Mouse (Mus musculus): ENCODE data around the gene Ccdc58. TPM values are rescaled to one million over a fixed set of nuclear protein-coding genes. Genes with fewer than 3 reads are reported as not detected.

Ccdc58 gene
- polyA plus RNA-seq, 2 experiments: 44.0 to 52.5 TPM

DNA sequence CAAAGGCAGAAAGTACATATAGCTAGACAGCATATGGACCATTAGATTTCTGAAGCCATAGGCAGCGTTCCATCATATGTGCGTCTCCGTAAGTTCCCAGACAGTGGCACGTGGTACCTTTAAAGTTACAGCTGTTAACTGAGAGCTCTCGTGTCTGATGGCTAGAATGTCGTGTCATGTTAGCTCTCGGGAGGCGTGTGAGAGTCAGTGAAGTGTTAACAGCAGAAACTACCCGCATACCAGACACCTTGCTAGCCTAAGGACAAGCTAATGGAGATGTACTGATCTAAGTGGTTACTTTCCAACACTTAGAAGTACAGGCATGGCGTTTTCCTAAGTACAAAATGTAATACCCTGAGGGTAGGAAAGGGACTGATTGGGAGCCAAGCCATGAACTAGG, 28.4 kb upstream of the Ccdc58 start:
- DNase-seq (ENCODE audit: low read depth in 3 of 3, low spot score in 3 of 3) (no peak), ATAC-seq (ENCODE audit: insufficient read depth) (no peak)
- Histone ChIP-seq H3K27ac (no peak overlapping the region), H3K4me2 (ENCODE audit: low read depth) (no peak overlapping the region), H3K36me3 (replicated peaks; ENCODE audit: control insufficient read depth, insufficient read depth, low read depth) (peaks cover 18% of the 10 kb centered on the region), H3K9ac (replicated peaks) (no peak overlapping the region), H3K4me3 (ENCODE audit: insufficient read depth in 1 of 2, low read depth in 2 of 2, low read length in 2 of 2) (no peak overlapping the region), H3K4me1 (replicated peaks; ENCODE audit: control insufficient read depth in 2 of 2, insufficient read depth in 2 of 2, low read length in 1 of 2) (peaks cover 6 to 16% of the 10 kb centered on the region in 2 experiments), H3K9me3 (ENCODE audit: control insufficient read depth, low read length) (no peaks in the 10 kb centered on the region), H3K27me3 (ENCODE audit: control insufficient read depth, insufficient read depth, low read length) (no peaks in the 10 kb centered on the region)
- TF ChIP-seq CTCF (IDR thresholded peaks at IDR 0.05; ENCODE audit: low read depth) (no peak), EP300 (IDR thresholded peaks at IDR 0.05; ENCODE audit: low read depth) (no peak)
- 79% methylated on average over 10 of the region's 10 CpGs for WGBS (ENCODE audit: insufficient replicate concordance)

DNA sequence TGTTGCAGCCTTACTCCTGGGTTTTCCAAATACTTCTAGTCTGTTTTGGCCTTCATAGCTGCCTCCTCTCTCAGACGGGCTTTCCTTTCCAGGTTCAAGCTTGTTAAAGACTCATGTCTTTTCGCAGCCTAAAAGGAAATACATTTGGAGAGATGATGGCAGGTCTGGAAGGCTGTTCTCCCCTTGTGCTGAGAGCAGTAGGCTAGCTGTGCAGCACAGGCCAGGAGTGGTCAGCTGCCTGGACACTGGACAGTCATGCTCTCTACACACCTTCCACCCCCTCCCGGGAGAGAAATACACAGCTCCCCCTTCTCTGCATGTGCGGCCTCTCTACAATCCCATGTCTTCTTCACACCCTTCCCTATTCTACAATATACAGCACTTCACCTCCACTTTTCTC, 27.5 kb upstream of the Ccdc58 start:
- H3K9me3 ChIP-seq (ENCODE audit: control insufficient read depth, low read length): no peaks in the 10 kb centered on the region
- no peak overlapping the region for H3K27ac ChIP-seq
- H3K4me3 ChIP-seq (ENCODE audit: insufficient read depth in 1 of 2, low read depth in 2 of 2, low read length in 2 of 2): no peak overlapping the region
- peaks cover 20% of the 10 kb centered on the region for H3K36me3 ChIP-seq (replicated peaks; ENCODE audit: control insufficient read depth, insufficient read depth, low read depth)
- no peaks in the 10 kb centered on the region for H3K27me3 ChIP-seq (ENCODE audit: control insufficient read depth, insufficient read depth, low read length)
- ATAC-seq (ENCODE audit: insufficient read depth) (no peak), DNase-seq (ENCODE audit: low read depth in 3 of 3, low spot score in 3 of 3) (no peak)
- TF ChIP-seq EP300 (IDR thresholded peaks at IDR 0.05; ENCODE audit: low read depth) (no peak), CTCF (IDR thresholded peaks at IDR 0.05; ENCODE audit: low read depth) (no peak)
- H3K9ac ChIP-seq (replicated peaks): no peak overlapping the region
- peaks cover 6 to 16% of the 10 kb centered on the region in 2 experiments for H3K4me1 ChIP-seq (replicated peaks; ENCODE audit: control insufficient read depth in 2 of 2, insufficient read depth in 2 of 2, low read length in 1 of 2)
- 79% methylated on average over 4 of the region's 4 CpGs for WGBS (ENCODE audit: insufficient replicate concordance)
- H3K4me2 ChIP-seq (ENCODE audit: low read depth): no peak overlapping the region

DNA sequence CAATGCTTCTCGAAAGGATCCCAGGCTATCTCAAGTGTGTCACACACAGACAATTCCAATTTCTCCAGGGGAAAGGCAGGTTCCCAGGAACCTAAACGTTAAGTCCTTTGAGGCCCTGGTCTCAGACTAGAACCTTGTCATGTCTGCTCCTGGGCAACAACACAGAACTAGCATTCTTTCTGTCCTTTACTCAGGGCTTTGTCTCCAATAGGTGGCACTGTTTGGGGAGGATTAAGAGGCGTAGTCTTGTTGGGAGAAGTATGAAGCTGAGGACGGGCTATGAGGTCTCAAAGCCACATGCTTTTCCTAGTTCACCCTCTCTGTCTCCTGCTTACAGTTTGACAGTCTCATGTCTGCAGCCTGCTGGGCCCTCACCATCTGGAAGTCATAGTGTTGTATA, 23.9 kb upstream of the Ccdc58 start:
- no peak overlapping the region for H3K27ac ChIP-seq
- H3K4me3 ChIP-seq (ENCODE audit: insufficient read depth in 1 of 2, low read depth in 2 of 2, low read length in 2 of 2): no peak overlapping the region
- TF ChIP-seq CTCF (IDR thresholded peaks at IDR 0.05; ENCODE audit: low read depth): peak; percentile 25; the same call in 1 of the 2 replicates
- no peak for TF ChIP-seq EP300 (IDR thresholded peaks at IDR 0.05; ENCODE audit: low read depth)
- ATAC-seq (ENCODE audit: insufficient read depth) (no peak), DNase-seq (ENCODE audit: low read depth in 3 of 3, low spot score in 3 of 3) (no peak)
- no peak overlapping the region for H3K9ac ChIP-seq (replicated peaks)
- H3K27me3 ChIP-seq (ENCODE audit: control insufficient read depth, insufficient read depth, low read length): no peaks in the 10 kb centered on the region
- peaks cover 42% of the 10 kb centered on the region for H3K36me3 ChIP-seq (replicated peaks; ENCODE audit: control insufficient read depth, insufficient read depth, low read depth)
- H3K9me3 ChIP-seq (ENCODE audit: control insufficient read depth, low read length): no peaks in the 10 kb centered on the region
- 80% methylated on average over 4 of the region's 4 CpGs for WGBS (ENCODE audit: insufficient replicate concordance)
- no peak overlapping the region for H3K4me2 ChIP-seq (ENCODE audit: low read depth)
- H3K4me1 ChIP-seq (replicated peaks; ENCODE audit: control insufficient read depth in 2 of 2, insufficient read depth in 2 of 2, low read length in 1 of 2): peaks cover 0 to 1% of the 10 kb centered on the region in 2 experiments; a peak in 1 of 4 replicates

DNA sequence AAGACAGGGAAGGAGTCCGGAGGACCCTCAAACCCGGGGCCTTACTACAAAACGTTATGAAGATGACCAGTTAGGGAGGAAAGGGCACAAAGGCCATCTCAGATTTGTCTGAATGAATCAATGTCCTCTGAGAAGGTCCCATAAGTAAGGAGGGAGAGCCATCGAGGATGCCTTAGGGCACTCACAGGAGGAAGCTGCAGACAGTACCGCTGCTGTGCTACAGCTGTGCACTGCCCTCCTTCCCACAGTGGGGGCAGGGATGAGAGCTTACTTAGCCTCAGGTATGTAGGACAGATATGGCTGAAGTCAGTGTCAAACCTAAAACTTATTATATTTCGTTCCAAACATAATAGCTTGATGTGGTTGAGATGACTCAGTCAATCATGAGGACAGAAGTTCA, 20.0 kb upstream of the Ccdc58 start:
- no peak overlapping the region for H3K4me2 ChIP-seq (ENCODE audit: low read depth)
- H3K4me1 ChIP-seq (replicated peaks; ENCODE audit: control insufficient read depth in 2 of 2, insufficient read depth in 2 of 2, low read length in 1 of 2): no peaks in the 10 kb centered on the region
- 74% methylated on average over 6 of the region's 6 CpGs for WGBS (ENCODE audit: insufficient replicate concordance)
- DNase-seq (ENCODE audit: low read depth in 3 of 3, low spot score in 3 of 3): no peak
- H3K4me3 ChIP-seq (ENCODE audit: insufficient read depth in 1 of 2, low read depth in 2 of 2, low read length in 2 of 2): no peak overlapping the region
- H3K9ac ChIP-seq (replicated peaks): no peak overlapping the region
- peaks cover 30% of the 10 kb centered on the region for H3K36me3 ChIP-seq (replicated peaks; ENCODE audit: control insufficient read depth, insufficient read depth, low read depth)
- H3K27ac ChIP-seq: no peak overlapping the region
- H3K9me3 ChIP-seq (ENCODE audit: control insufficient read depth, low read length): no peaks in the 10 kb centered on the region
- TF ChIP-seq CTCF (IDR thresholded peaks at IDR 0.05; ENCODE audit: low read depth) (no peak), EP300 (IDR thresholded peaks at IDR 0.05; ENCODE audit: low read depth) (no peak)
- H3K27me3 ChIP-seq (ENCODE audit: control insufficient read depth, insufficient read depth, low read length): no peaks in the 10 kb centered on the region
- no peak for ATAC-seq (ENCODE audit: insufficient read depth)

DNA sequence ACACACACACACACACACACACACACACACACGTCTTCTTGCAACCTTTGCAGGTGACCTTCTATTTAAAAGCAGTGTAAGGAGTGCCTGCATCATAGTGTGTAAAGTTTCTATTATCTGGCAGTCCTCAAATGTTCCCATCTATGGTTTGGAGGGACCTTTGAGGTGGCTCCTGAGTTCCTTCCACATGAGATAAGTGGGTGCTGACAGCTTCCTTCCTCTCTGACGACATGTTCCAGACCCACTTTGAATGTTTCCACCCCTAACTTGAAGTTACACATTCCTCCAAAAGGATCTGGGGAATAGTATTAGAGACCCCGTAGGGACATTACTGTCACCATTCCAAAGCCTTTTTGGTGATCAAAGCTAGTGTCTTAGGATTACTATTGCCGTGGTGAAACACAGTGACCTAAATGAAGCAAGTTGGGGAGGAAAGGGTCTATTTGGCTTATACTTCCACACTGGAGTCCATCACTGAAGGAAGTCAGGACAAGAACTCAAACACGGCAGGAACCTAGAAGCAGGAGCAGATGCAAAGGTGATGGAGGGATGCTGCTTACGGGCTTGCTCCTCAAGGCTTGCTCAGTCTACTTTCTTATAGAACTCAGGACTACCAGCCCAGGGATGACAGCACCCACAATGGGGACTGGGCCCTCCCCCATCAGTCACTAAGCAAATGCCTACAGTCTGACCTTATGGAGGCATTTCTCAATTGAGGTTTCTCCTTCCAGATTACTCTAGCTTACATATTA, 17.8 kb upstream of the Ccdc58 start:
- H3K9me3 ChIP-seq (ENCODE audit: control insufficient read depth, low read length): no peaks in the 10 kb centered on the region
- H3K27ac ChIP-seq: no peak overlapping the region
- peaks cover 22% of the 10 kb centered on the region for H3K36me3 ChIP-seq (replicated peaks; ENCODE audit: control insufficient read depth, insufficient read depth, low read depth)
- H3K27me3 ChIP-seq (ENCODE audit: control insufficient read depth, insufficient read depth, low read length): no peaks in the 10 kb centered on the region
- DNase-seq (ENCODE audit: low read depth in 3 of 3, low spot score in 3 of 3) (no peak), ATAC-seq (ENCODE audit: insufficient read depth) (no peak)
- 64% methylated on average over 6 of the region's 6 CpGs for WGBS (ENCODE audit: insufficient replicate concordance)
- TF ChIP-seq EP300 (IDR thresholded peaks at IDR 0.05; ENCODE audit: low read depth): no peak
- no peak for TF ChIP-seq CTCF (IDR thresholded peaks at IDR 0.05; ENCODE audit: low read depth)
- H3K9ac ChIP-seq (replicated peaks): no peak overlapping the region
- H3K4me1 ChIP-seq (replicated peaks; ENCODE audit: control insufficient read depth in 2 of 2, insufficient read depth in 2 of 2, low read length in 1 of 2): 0 out of 4 replicates have a peak, but pooled peaks cover under 1 to 1% of the 10 kb centered on the region in 2 experiments
- no peak overlapping the region for H3K4me2 ChIP-seq (ENCODE audit: low read depth)
- H3K4me3 ChIP-seq (ENCODE audit: insufficient read depth in 1 of 2, low read depth in 2 of 2, low read length in 2 of 2): no peak overlapping the region
